13 mouse cellular contexts compared by ENCODE assay signal in the genomic region with DNA sequence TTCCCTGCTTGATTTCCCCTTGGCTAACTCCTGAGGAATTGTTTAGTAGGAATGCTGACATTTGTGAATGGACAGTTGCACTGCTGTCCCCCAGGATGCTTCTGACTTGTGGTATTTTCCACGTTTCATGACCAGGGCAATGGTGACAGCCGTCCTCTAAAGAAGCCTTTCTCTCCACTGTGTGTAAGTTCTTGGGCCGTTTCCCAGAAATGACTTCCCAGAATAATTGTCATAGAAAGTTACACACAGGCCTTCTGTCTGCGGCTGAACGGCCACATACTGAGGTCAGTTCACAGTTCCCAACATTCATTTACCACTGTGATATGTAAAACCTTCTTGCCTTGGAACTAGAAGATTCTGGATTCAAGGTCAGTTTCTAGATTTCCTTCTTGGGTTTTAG. TPM values are rescaled to one million over a fixed set of nuclear protein-coding genes. Genes with fewer than 3 reads are reported as not detected.
DNase-seq lines count a peak whose midpoint lies in the region; ATAC-seq lines count a peak whose summit lies in the region.
"Had no signal": no experiment of that assay in that cellular context is flagged by ENCODE, and none has a peak within 500 bp of the region (broad histone marks: within the 10 kb centered on the region; RNA-seq: fewer than 3 reads in every experiment).

No protein-coding gene starts in this region.

- no peak overlapping the region for H3K9ac ChIP-seq in heart, embryonic 11.5 days (ENCODE audit: low read depth, low read length)
- H3K9ac ChIP-seq: midbrain, embryonic 15.5 days had no signal

- no peak for DNase-seq in frontal cortex, postnatal 10 days (ENCODE audit: low spot score in 2 of 2)
- peak; percentile 72 for DNase-seq in layer of hippocampus, adult 9-11 months
- DNase-seq in layer of hippocampus, postnatal 36 days: no peak
- DNase-seq in kidney, postnatal 14 days: peak; percentile 32
- DNase-seq in spleen, postnatal 4 days (ENCODE audit: low spot score in 2 of 2): no peak
- DNase-seq in cerebellum, postnatal 36 days: no peak
- DNase-seq: adrenal gland, postnatal 36 days; B cell, adult 2 months; cerebellum, adult 9-11 months; thymus, postnatal 4 days had no signal

- ATAC-seq in frontal cortex, adult (ENCODE audit: low TSS enrichment): peak; percentile 62
- no peak for ATAC-seq in heart, embryonic 11.5 days (replicated peaks; ENCODE audit: insufficient number of reproducible peaks, low FRiP score, low TSS enrichment)
- ATAC-seq: midbrain, embryonic 15.5 days had no signal

- no peaks in the 10 kb centered on the region for H3K27me3 ChIP-seq in heart, embryonic 11.5 days (ENCODE audit: control insufficient read depth, insufficient read depth, low read length)
- H3K27me3 ChIP-seq: midbrain, embryonic 15.5 days had no signal

- no peaks in the 10 kb centered on the region for H3K9me3 ChIP-seq in heart, embryonic 11.5 days (replicated peaks; ENCODE audit: control insufficient read depth, low read length)
- H3K9me3 ChIP-seq: midbrain, embryonic 15.5 days had no signal

- H3K27ac ChIP-seq in heart, embryonic 11.5 days (ENCODE audit: low read depth, low read length): 0 out of 2 replicates have a peak overlapping the region, but pooled peaks have one; percentile 4
- H3K27ac ChIP-seq: midbrain, embryonic 15.5 days had no signal

- no peak overlapping the region for H3K4me2 ChIP-seq in heart, embryonic 11.5 days
- H3K4me2 ChIP-seq: midbrain, embryonic 15.5 days had no signal

- WGBS in heart, embryonic 11.5 days (ENCODE audit: insufficient replicate concordance): 71% methylated on average over 5 of the region's 5 CpGs

- H3K36me3 ChIP-seq in heart, embryonic 11.5 days (ENCODE audit: control insufficient read depth, insufficient read depth, low read length): no peaks in the 10 kb centered on the region
- H3K36me3 ChIP-seq: midbrain, embryonic 15.5 days had no signal

- peaks cover 2% of the 10 kb centered on the region; the same call in 1 of the 2 replicates for H3K4me1 ChIP-seq in heart, embryonic 11.5 days (ENCODE audit: control insufficient read depth, insufficient read depth, low read length)
- H3K4me1 ChIP-seq: midbrain, embryonic 15.5 days had no signal

- H3K4me3 ChIP-seq in heart, embryonic 11.5 days (ENCODE audit: low read depth, low read length): no peak overlapping the region
- H3K4me3 ChIP-seq: midbrain, embryonic 15.5 days had no signal

RNA-seq across cellular contexts. Expression of a gene that starts 28.6 kb away (rescaled TPM):
- 10 to 100 TPM; 20.4 to 23.5 TPM for total RNA-seq in layer of hippocampus, postnatal 36 days (2021)
- polyA plus RNA-seq in heart, embryonic 11.5 days (2014; fragmentation: Nextera tagmentation; extraction: Ambion mirVana): 0.51 and 0.67 TPM in 2 replicates

Comparison
In these comparisons a context has a peak if more than half of its experiments do, and no peak if none do; other contexts are left out.
1. DNase-seq: peak in layer of hippocampus, adult 9-11 months (single experiment) and kidney, postnatal 14 days (single experiment); none in frontal cortex, postnatal 10 days (0 of 2), layer of hippocampus, postnatal 36 days (0 of 2), spleen, postnatal 4 days (0 of 2) and cerebellum, postnatal 36 days (0 of 2).